Mouse (Mus musculus): ENCODE data around the gene Cdc20b. TPM values are rescaled to one million over a fixed set of nuclear protein-coding genes. Genes with fewer than 3 reads are reported as not detected.
A peak's percentile ranks its signal among the peaks of the same experiment; 100 is the strongest.

The Cdc20b gene
- polyA plus RNA-seq, 1 experiment, result 0.04 TPM

DNA sequence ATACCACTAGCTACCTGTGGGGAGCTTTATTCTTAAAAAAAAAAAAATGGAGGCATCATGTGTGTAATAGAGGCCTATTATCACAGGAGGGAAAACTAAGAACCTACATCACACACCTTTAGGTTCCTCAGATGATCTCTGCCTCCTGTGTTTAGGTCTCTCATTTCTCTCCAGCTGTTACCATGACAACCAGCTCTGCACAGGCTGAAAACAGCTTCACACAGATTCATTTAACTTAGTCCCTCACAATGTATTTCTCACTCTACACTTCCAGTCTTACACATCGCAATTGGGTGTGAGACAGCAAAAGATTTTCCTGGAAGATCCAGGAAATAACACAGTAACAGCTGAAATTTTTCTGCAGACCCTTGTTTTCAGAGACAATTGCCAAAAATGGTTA, 95.1 kb downstream of the Cdc20b start:
- Histone ChIP-seq H3K79me3 (ENCODE audit: low read depth) (no peaks in the 10 kb centered on the region), H3K79me2 (ENCODE audit: control insufficient read depth, insufficient read depth) (no peaks in the 10 kb centered on the region), H3K27me3 (ENCODE audit: control insufficient read depth, insufficient read depth, insufficient read length) (no peaks in the 10 kb centered on the region), H3K36me3 (ENCODE audit: control insufficient read depth, insufficient read depth) (no peaks in the 10 kb centered on the region), H3ac (ENCODE audit: control insufficient read depth, insufficient read length, low read depth) (no peak overlapping the region), H3K4me3 (ENCODE audit: insufficient read depth, poor library complexity, severe bottlenecking) (no peak overlapping the region)
- TF ChIP-seq MYOG (IDR thresholded peaks at IDR 0.05; ENCODE audit: control insufficient read depth, extremely low read depth, insufficient read length), result no peak
- no peak for TF ChIP-seq MAX (IDR thresholded peaks at IDR 0.05)
- no peak for TF ChIP-seq MYOD1 (IDR thresholded peaks at IDR 0.05; ENCODE audit: control insufficient read depth, insufficient read length, low read depth)
- no peak for TF ChIP-seq USF1 (IDR thresholded peaks at IDR 0.05; ENCODE audit: low read depth)
- TF ChIP-seq CEBPB (IDR thresholded peaks at IDR 0.05; ENCODE audit: low read depth), result no peak
- no peak for TF ChIP-seq FOSL1 (IDR thresholded peaks at IDR 0.05; ENCODE audit: insufficient read depth, low read length, poor library complexity, severe bottlenecking)
- no peak for TF ChIP-seq CTCF (IDR thresholded peaks at IDR 0.05; ENCODE audit: control insufficient read depth, insufficient read depth, insufficient read length)

- TF ChIP-seq MYOG (IDR thresholded peaks at IDR 0.05; ENCODE audit: control insufficient read depth, extremely low read depth, insufficient read length) (no peak), MAX (IDR thresholded peaks at IDR 0.05) (no peak), CEBPB (IDR thresholded peaks at IDR 0.05; ENCODE audit: low read depth) (no peak)
These were observed 104.7 kb downstream of the Cdc20b start for GRCm38 (mm10) chr13:113139597-113139996.

More at GRCm38 (mm10) chr13:113139597-113139996, 104.7 kb downstream of the Cdc20b start:
- no peaks in the 10 kb centered on the region for H3K79me3 ChIP-seq (ENCODE audit: low read depth)
- H3ac ChIP-seq (ENCODE audit: control insufficient read depth, insufficient read length, low read depth), result no peak overlapping the region
- H3K27me3 ChIP-seq (ENCODE audit: control insufficient read depth, insufficient read depth, insufficient read length), result no peaks in the 10 kb centered on the region
- H3K36me3 ChIP-seq (ENCODE audit: control insufficient read depth, insufficient read depth), result no peaks in the 10 kb centered on the region
- no peaks in the 10 kb centered on the region for H3K79me2 ChIP-seq (ENCODE audit: control insufficient read depth, insufficient read depth)
- H3K4me3 ChIP-seq (ENCODE audit: insufficient read depth, poor library complexity, severe bottlenecking), result no peak overlapping the region

Small RNA genes lying within 50 kb of the gene (microRNA-seq; reads per million reads assigned to microRNA genes)
- gene Mir449a (ENCODE audit: borderline microRNAs expressed), result 259 reads per million, percentile 80 among the genes with 10 or more reads in this experiment
- 0.56 reads per million, percentile 11 among the genes with 10 or more reads in this experiment for gene Mir449b (ENCODE audit: borderline microRNAs expressed)
- gene Mir449c (ENCODE audit: borderline microRNAs expressed), result 0.48 reads per million, percentile 8 among the genes with 10 or more reads in this experiment

Other genes with a start within 250 kb of the Cdc20b start
- 29.1 TPM for gene Plpp1, start 234.3 kb upstream of the Cdc20b start, polyA plus RNA-seq (2012; fragmentation: generic; extraction: Trizol)
- 18.0 TPM for gene Mtrex, start 107.7 kb upstream of the Cdc20b start, polyA plus RNA-seq (2012; fragmentation: generic; extraction: Trizol)
- 12.5 TPM for gene Dhx29, start 107.7 kb upstream of the Cdc20b start, polyA plus RNA-seq (2012; fragmentation: generic; extraction: Trizol)
- 7.6 TPM for gene Ccno, start 47.3 kb upstream of the Cdc20b start, polyA plus RNA-seq (2012; fragmentation: generic; extraction: Trizol)
- gene Mcidas, start 41.3 kb upstream of the Cdc20b start, polyA plus RNA-seq (2012; fragmentation: generic; extraction: Trizol), result 0.02 TPM
- gene Gpx8, start 11.3 kb downstream of the Cdc20b start, polyA plus RNA-seq (2012; fragmentation: generic; extraction: Trizol), result 210 TPM
- gene Gzma, start 65.9 kb downstream of the Cdc20b start, polyA plus RNA-seq (2012; fragmentation: generic; extraction: Trizol), result not detected
- 0.08 TPM for gene Esm1, start 174.5 kb downstream of the Cdc20b start, polyA plus RNA-seq (2012; fragmentation: generic; extraction: Trizol)
- gene Gzmk, start 190.8 kb downstream of the Cdc20b start, polyA plus RNA-seq (2012; fragmentation: generic; extraction: Trizol), result 0.26 TPM

Measured in C2C12 (cell line).